25 mouse cellular contexts compared by ENCODE assay signal in genomic region chr17:83245460-83245859, GRCm38 (mm10). TPM values are rescaled to one million over a fixed set of nuclear protein-coding genes. Genes with fewer than 3 reads are reported as not detected.
"Had no signal": no experiment of that assay in that cellular context is flagged by ENCODE, and none has a peak within 500 bp of the region (broad histone marks: within the 10 kb centered on the region; RNA-seq: fewer than 3 reads in every experiment).

No protein-coding gene starts in this region.

- H3K36me3 ChIP-seq: heart, embryonic 13.5 days; heart, embryonic 15.5 days; hindbrain, embryonic 13.5 days; limb, embryonic 13.5 days; limb, embryonic 15.5 days; liver, embryonic 12.5 days had no signal

- H3K9ac ChIP-seq: forebrain, postnatal 0 days; heart, embryonic 13.5 days; heart, embryonic 15.5 days; hindbrain, embryonic 13.5 days; limb, embryonic 13.5 days; limb, embryonic 15.5 days; liver, embryonic 12.5 days; liver, embryonic 14.5 days had no signal

- H3K4me2 ChIP-seq: heart, embryonic 11.5 days; heart, embryonic 13.5 days; hindbrain, embryonic 13.5 days; limb, embryonic 13.5 days; limb, embryonic 15.5 days; liver, embryonic 12.5 days had no signal

- H3K9me3 ChIP-seq: heart, embryonic 13.5 days; heart, embryonic 15.5 days; hindbrain, embryonic 13.5 days; limb, embryonic 13.5 days; limb, embryonic 15.5 days; liver, embryonic 12.5 days had no signal

- H3K27ac ChIP-seq: heart, embryonic 13.5 days; heart, embryonic 15.5 days; hindbrain, embryonic 13.5 days; hindbrain, postnatal 0 days; kidney, postnatal 0 days; limb, embryonic 13.5 days; limb, embryonic 15.5 days; liver, embryonic 12.5 days; liver, embryonic 14.5 days had no signal

- H3K27me3 ChIP-seq: heart, embryonic 13.5 days; hindbrain, embryonic 13.5 days had no signal

- ATAC-seq: intestine, embryonic 16.5 days; liver, embryonic 12.5 days had no signal

- DNase-seq: forebrain, postnatal 0 days; gastrocnemius, postnatal 14 days; gastrocnemius, postnatal 36 days; heart, adult 18-20 months; heart, postnatal 14 days; heart, postnatal 36 days; kidney, adult 11 months; kidney, adult 2 months; kidney, postnatal 14 days; kidney, postnatal 36 days; layer of hippocampus, adult 9-11 months; layer of hippocampus, postnatal 36 days; left cerebral cortex, postnatal 4 days had no signal

- H3K4me3 ChIP-seq: heart, embryonic 13.5 days; heart, embryonic 15.5 days; hindbrain, embryonic 13.5 days; limb, embryonic 13.5 days; limb, embryonic 15.5 days; liver, embryonic 12.5 days had no signal

- H3K4me1 ChIP-seq: limb, embryonic 13.5 days; limb, embryonic 15.5 days had no signal

RNA-seq across cellular contexts. Expression of gene Pkdcc, which starts 30.4 kb away (rescaled TPM):
- total RNA-seq: hematopoietic stem cell, adult 5-6 weeks had no signal
